Mouse (Mus musculus) spleen, postnatal 36 days (tissue): ENCODE data around the gene Add3.

Experiments
- DNase-seq, 2 experiments: peaks; one replicate each; pipeline ENCODE4 v3.0.0; 2022; ENCODE audit warnings: low spot score in 2 of 2, mixed read lengths in 1 of 2

Add3 gene

GRCm38 (mm10) chr19:53273055-53273722, 132.9 kb downstream of the Add3 start:
- DNase-seq = no peak

GRCm38 (mm10) chr19:53273781-53274428, 133.7 kb downstream of the Add3 start:
- DNase-seq = no peak

GRCm38 (mm10) chr19:53275204-53275603, 135.0 kb downstream of the Add3 start:
- DNase-seq = no peak

- no peak for DNase-seq
Observed at GRCm38 (mm10) chr19:53276902-53277707, 136.9 kb downstream of the Add3 start.

- DNase-seq = no peak
Observed at GRCm38 (mm10) chr19:53278491-53279415, 138.5 kb downstream of the Add3 start.

- DNase-seq = no peak
Observed at GRCm38 (mm10) chr19:53280254-53280653, 140.0 kb downstream of the Add3 start.

- DNase-seq = no peak
Observed at GRCm38 (mm10) chr19:53282571-53282970, 142.3 kb downstream of the Add3 start.

GRCm38 (mm10) chr19:53283742-53284141, 143.5 kb downstream of the Add3 start:
- DNase-seq = no peak

GRCm38 (mm10) chr19:53284268-53285208, 144.3 kb downstream of the Add3 start:
- DNase-seq = peak; percentile 7 to 25

GRCm38 (mm10) chr19:53296331-53297254, 156.3 kb downstream of the Add3 start:
- DNase-seq = no peak
